Mouse (Mus musculus) thymus, adult 2 months (tissue): ENCODE results near the gene Arl15. TPM values are rescaled to one million over a fixed set of nuclear protein-coding genes. Genes with fewer than 3 reads are reported as not detected.

Experiments used
- DNase-seq: peaks from one replicate; pipeline ENCODE4 v3.0.0; 2021
- H3K27ac ChIP-seq: fragments of 200-500 bp; 2 replicates; pipeline ENCODE4 v1.5.1; 2012; ENCODE audit warnings: low read length, control low read depth; ENCODE audit not compliant: control insufficient read depth, insufficient read depth
- H3K27me3 ChIP-seq: fragments of 200-500 bp; 2 replicates; pipeline ENCODE4 v1.6.1; 2012; ENCODE audit warnings: mild to moderate bottlenecking, low read length, moderate library complexity, mixed read lengths; ENCODE audit not compliant: control insufficient read depth, insufficient read depth
- H3K36me3 ChIP-seq: fragments of 200-500 bp; 2 replicates; pipeline ENCODE4 v1.6.1; 2012; ENCODE audit warnings: mild to moderate bottlenecking, low read length, moderate library complexity; ENCODE audit not compliant: control insufficient read depth, insufficient read depth
- H3K4me1 ChIP-seq: fragments of 200-500 bp; replicated peaks from 2 replicates; pipeline ENCODE4 v1.6.1; 2012; ENCODE audit warnings: low read length; ENCODE audit not compliant: control insufficient read depth, insufficient read depth
- H3K4me3 ChIP-seq: fragments of 200-500 bp; 2 replicates; pipeline ENCODE4 v1.5.1; 2012; ENCODE audit warnings: mild to moderate bottlenecking, low read length, control low read depth, moderate library complexity; ENCODE audit not compliant: control insufficient read depth, insufficient read depth
- CTCF ChIP-seq: fragments of 200-500 bp; IDR thresholded peaks from 2 replicates; pipeline ENCODE4 v1.5.1; 2012; ENCODE audit warnings: mild to moderate bottlenecking, control low read depth, low read length, moderate library complexity, borderline replicate concordance; ENCODE audit not compliant: control insufficient read depth, poor library complexity, insufficient read depth; ENCODE audit errors: extremely low read depth
- POLR2A ChIP-seq: fragments of 200-500 bp; IDR thresholded peaks from 2 replicates; pipeline ENCODE4 v1.6.1; 2012; ENCODE audit warnings: mild to moderate bottlenecking, low read length, control low read depth, moderate library complexity; ENCODE audit not compliant: control insufficient read depth, poor library complexity, insufficient read depth; ENCODE audit errors: extremely low read depth
- whole genome bisulfite sequencing: fragments of 180-500 bp; shearing (Covaris S2); methylation state at CpG from one replicate; pipeline ENCODE4 v1.1.7; 2018; 5-methylcytosine and 5-hydroxymethylcytosine counted together
- polyA plus RNA-seq: library from polyadenylated mRNA; depleted of rRNA; stranded (reverse); fragments of >200 nt; gene quantifications from 2 replicates; pipeline ENCODE4 v1.2.3, GENCODE M21; 2012

Gene Arl15
- polyA plus RNA-seq, 1 experiment, result 4.9 TPM

DNA sequence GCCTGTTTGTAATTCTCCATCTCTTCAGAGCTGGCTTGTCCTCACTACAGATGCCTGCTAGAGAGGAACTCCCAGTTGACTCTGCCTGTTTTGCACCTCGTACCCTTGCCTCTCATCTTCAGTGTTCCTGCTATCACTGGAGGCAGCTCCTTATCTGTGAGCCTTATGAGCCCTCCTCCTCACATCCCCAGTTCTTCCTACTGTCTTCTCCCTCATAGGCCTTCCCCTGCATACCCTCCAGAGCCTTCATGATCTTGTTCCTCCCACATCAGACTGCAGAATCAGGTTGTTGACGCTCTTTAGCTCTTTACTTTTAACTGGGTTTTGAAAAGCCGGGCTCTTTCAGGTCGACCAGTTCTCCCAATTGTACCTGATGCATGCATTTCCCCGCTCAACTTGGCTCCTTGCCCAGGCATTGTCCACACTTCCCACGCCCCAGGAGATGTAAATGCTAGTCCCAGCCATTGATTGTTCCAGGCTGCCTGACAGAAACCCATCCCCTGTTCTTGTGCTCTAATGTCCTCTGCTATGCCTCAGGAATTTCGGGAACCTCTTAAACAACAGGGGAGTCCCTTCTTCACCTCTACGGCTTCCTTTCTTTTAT is 56.2 kb downstream of the Arl15 start:
- Histone ChIP-seq H3K36me3 (no peaks in the 10 kb centered on the region), H3K27ac (no peak overlapping the region), H3K27me3 (no peaks in the 10 kb centered on the region), H3K4me1 (peaks cover 4% of the 10 kb centered on the region; the same call in 1 of the 2 replicates), H3K4me3 (no peak overlapping the region)
- WGBS, result 89% methylated on average over 8 of the region's 8 CpGs
- TF ChIP-seq POLR2A, result no peak
- no peak for TF ChIP-seq CTCF
- DNase-seq, result no peak

DNA sequence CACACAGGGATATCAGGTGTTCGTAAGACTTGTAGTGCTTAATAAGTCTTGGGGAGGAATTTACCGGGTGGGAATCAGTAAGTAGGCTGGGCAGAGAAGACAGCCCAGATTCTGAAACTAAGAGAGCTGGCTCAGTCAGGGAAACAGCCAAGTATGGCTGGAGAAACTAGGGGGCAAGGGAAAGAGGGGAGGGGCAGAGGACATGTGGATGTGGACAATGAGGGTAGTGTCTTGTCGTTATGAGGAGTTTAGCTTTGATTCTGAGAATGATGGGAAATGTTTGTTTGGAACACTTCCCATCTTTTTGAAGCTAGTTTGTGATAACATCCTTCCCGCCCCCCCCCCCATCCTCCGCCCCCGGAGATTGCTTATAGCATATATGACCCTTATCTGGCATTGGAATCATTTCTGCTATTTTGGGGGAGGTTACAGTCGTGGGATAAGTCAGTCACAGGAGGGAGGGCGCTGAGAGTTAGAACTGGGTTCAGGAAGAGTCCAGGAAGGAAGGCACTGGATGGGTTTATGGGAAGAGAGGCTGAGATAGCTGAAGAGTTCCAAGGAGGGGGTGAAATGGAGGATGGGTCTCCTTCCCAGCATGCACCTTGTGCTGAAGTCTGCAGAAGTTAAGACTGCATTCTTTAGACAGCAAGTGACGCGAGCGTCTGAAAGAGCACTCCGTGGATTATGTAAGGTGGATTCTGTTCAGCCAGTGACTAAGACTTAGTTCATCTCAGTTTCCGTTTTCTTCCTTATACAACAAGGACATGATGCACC is 57.5 kb downstream of the Arl15 start:
- Histone ChIP-seq H3K4me3 (no peak overlapping the region), H3K36me3 (no peaks in the 10 kb centered on the region), H3K27ac (no peak overlapping the region), H3K4me1 (peaks cover 4% of the 10 kb centered on the region; the same call in 1 of the 2 replicates), H3K27me3 (no peaks in the 10 kb centered on the region)
- WGBS, result 95% methylated on average over 13 of the region's 13 CpGs
- TF ChIP-seq CTCF (no peak), POLR2A (no peak)
- no peak for DNase-seq

DNA sequence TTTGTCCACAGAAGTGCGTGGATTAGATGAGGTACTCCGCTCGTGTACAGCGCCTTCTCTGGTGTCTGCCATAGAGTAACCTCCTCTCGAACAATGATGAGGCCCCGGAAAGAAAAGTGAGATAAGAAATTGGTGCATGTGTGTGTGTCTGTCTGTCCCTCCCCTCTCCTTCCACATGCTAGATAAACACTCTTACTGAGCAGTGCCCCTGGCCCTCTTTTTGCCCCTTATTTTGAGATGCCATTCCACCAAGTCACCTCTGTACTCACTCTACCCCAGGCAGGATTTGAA is 58.0 kb downstream of the Arl15 start:
- DNase-seq, result no peak
- no peaks in the 10 kb centered on the region for H3K27me3 ChIP-seq
- no peak overlapping the region for H3K27ac ChIP-seq

DNA sequence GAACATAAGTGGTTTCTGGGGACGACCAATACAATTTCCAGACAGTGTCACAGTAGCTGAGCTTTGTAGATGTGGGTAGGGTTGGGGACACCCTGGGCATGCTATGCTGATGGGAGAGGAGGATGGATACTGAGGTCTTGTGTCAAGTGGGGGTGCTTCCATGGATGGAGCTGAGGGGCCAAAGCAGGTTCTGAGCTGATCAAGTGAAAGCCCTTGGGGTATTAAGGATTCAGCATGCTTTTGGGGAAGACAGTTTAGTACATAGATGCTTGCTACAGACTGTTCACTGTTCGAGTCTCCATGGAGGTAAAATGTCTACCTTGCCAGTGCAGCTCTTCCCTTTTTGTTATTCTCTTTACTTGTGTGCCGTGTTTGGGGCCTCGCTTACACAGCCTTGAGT is 59.8 kb downstream of the Arl15 start:
- H3K4me3 ChIP-seq, result no peak overlapping the region
- H3K27ac ChIP-seq, result no peak overlapping the region
- TF ChIP-seq POLR2A, result no peak
- TF ChIP-seq CTCF, result no peak
- WGBS, result 92% methylated on average over 4 of the region's 4 CpGs
- no peak for DNase-seq
- peaks cover 4% of the 10 kb centered on the region; the same call in 1 of the 2 replicates for H3K4me1 ChIP-seq
- H3K27me3 ChIP-seq, result no peaks in the 10 kb centered on the region
- H3K36me3 ChIP-seq, result no peaks in the 10 kb centered on the region

More for the DNA sequence above, 58.0 kb downstream of the Arl15 start:
- no peak overlapping the region for H3K4me3 ChIP-seq
- WGBS, result 95% methylated on average over 6 of the region's 6 CpGs
- no peaks in the 10 kb centered on the region for H3K36me3 ChIP-seq
- TF ChIP-seq POLR2A (no peak), CTCF (no peak)
- H3K4me1 ChIP-seq, result peaks cover 4% of the 10 kb centered on the region; the same call in 1 of the 2 replicates

DNA sequence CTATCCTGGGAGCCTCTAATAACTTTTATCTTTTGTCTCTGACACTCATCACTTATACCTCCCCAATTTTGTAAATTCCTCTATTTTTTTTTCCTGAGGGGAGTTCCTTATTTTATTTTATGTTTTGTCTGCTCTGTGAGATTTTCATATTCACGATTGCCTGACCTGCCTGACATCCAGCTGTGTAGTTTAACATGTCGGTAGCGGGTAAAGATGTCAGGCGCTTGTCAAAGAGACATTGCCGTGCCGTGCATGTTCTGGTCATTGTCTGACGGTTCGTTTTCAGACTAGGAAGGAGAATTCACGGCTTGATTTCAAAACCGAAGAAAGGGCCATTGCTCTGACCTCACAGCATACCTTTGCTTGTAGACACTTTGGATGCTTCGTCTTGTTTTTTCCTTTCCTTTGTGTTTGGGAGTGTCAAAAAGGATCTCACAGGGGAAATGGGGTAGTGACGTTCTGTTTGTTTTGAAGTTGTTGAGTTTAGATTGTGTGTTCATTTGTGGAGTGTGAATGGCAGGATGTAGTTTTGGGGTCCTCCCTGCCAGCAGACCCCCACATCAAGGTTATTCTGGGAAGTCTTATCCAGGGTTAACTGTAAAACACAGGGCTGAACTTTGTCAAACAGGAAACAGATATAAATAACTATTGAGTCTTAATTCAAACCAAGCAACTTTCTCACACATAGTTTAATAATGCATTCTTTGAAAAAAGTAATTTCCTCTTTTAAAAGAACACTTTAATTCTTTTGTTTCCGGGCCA is 60.4 kb downstream of the Arl15 start:
- H3K27me3 ChIP-seq, result no peaks in the 10 kb centered on the region
- no peak overlapping the region for H3K4me3 ChIP-seq
- 70% methylated on average over 13 of the region's 13 CpGs for WGBS
- no peak for TF ChIP-seq POLR2A
- TF ChIP-seq CTCF, result no peak
- peaks cover 4% of the 10 kb centered on the region; the same call in 1 of the 2 replicates for H3K4me1 ChIP-seq
- H3K36me3 ChIP-seq, result no peaks in the 10 kb centered on the region
- DNase-seq, result no peak
- H3K27ac ChIP-seq, result no peak overlapping the region

DNA sequence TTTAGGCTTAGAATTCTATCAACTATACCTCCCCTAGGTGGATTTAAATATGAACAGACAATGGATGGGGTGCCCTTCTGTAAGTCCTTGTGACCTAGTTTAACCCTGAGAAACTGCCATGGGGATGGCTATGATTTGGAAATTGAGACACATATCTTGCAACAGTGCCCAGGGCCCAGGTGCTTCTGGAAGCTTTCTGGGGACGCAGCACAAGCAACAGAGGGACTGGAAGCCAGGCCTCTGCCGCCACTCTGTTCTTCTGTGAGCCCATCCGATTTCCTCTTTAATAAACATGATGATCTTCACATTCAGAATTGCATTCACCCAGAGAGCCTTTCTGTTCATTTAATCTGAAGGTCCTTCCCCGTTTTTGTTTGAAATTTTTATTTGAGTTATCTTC is 62.6 kb downstream of the Arl15 start:
- H3K27ac ChIP-seq, result no peak overlapping the region
- H3K4me1 ChIP-seq, result peaks cover 4% of the 10 kb centered on the region; the same call in 1 of the 2 replicates
- no peak for DNase-seq
- no peaks in the 10 kb centered on the region for H3K27me3 ChIP-seq
- TF ChIP-seq CTCF (no peak), POLR2A (no peak)
- H3K4me3 ChIP-seq, result no peak overlapping the region
- H3K36me3 ChIP-seq, result no peaks in the 10 kb centered on the region
- WGBS, result 85% methylated on average over 4 of the region's 4 CpGs
